Mouse (Mus musculus): Measurements from ENCODE around the gene Psmg3.

Psmg3 gene

GRCm38 (mm10) chr5:139826357-139827055 lies at the start of gene Psmg3, which contains the start of gene Gm26938:
Gene Psmg3, minus strand, starts transcription at chr5:139826885.
Gene Gm26938, minus strand, starts transcription at chr5:139826407.
- peak; percentile 87 for DNase-seq (ENCODE audit: low spot score)

GRCm38 (mm10) chr5:139871526-139871925 lies 44.8 kb upstream of the Psmg3 start:
- DNase-seq (ENCODE audit: low spot score) = no peak

- DNase-seq (ENCODE audit: low spot score) = no peak
Measured at GRCm38 (mm10) chr5:139870886-139871285, 44.2 kb upstream of the Psmg3 start.

- no peak for DNase-seq (ENCODE audit: low spot score)
Measured at GRCm38 (mm10) chr5:139862759-139863158, 36.1 kb upstream of the Psmg3 start.

GRCm38 (mm10) chr5:139860328-139861104 lies 33.8 kb upstream of the Psmg3 start:
- DNase-seq (ENCODE audit: low spot score) = no peak

- DNase-seq (ENCODE audit: low spot score) = no peak
Measured at GRCm38 (mm10) chr5:139849626-139850320, 23.1 kb upstream of the Psmg3 start.

- DNase-seq (ENCODE audit: low spot score) = no peak
Measured at GRCm38 (mm10) chr5:139839142-139839541, 12.5 kb upstream of the Psmg3 start.

- peak; percentile 33 for DNase-seq (ENCODE audit: low spot score)
Measured at GRCm38 (mm10) chr5:139838476-139838892, 11.8 kb upstream of the Psmg3 start.

- DNase-seq (ENCODE audit: low spot score) = no peak
Measured at GRCm38 (mm10) chr5:139835706-139836105, 9.0 kb upstream of the Psmg3 start.

- DNase-seq (ENCODE audit: low spot score) = no peak
Measured at GRCm38 (mm10) chr5:139832125-139832524, 5.4 kb upstream of the Psmg3 start.

GRCm38 (mm10) chr5:139830734-139831133 lies 4.0 kb upstream of the Psmg3 start:
- DNase-seq (ENCODE audit: low spot score) = no peak

- no peak for DNase-seq (ENCODE audit: low spot score)
Measured at GRCm38 (mm10) chr5:139829384-139829783, 2.7 kb upstream of the Psmg3 start.

GRCm38 (mm10) chr5:139827593-139827992 lies 908 bp upstream of the Psmg3 start:
- DNase-seq (ENCODE audit: low spot score) = no peak

GRCm38 (mm10) chr5:139825947-139826346 lies 738 bp downstream of the Psmg3 start:
- no peak for DNase-seq (ENCODE audit: low spot score)

GRCm38 (mm10) chr5:139824531-139824930 lies 2.2 kb downstream of the Psmg3 start:
- DNase-seq (ENCODE audit: low spot score) = no peak

GRCm38 (mm10) chr5:139821466-139822459 lies 4.9 kb downstream of the Psmg3 start:
- no peak for DNase-seq (ENCODE audit: low spot score)

GRCm38 (mm10) chr5:139819538-139820181 lies 7.0 kb downstream of the Psmg3 start, which contains the start of gene Tmem184a:
Gene Tmem184a, minus strand, starts transcription at chr5:139819917.
- DNase-seq (ENCODE audit: low spot score) = no peak

- no peak for DNase-seq (ENCODE audit: low spot score)
Measured at GRCm38 (mm10) chr5:139818801-139819200, 7.9 kb downstream of the Psmg3 start.

GRCm38 (mm10) chr5:139818056-139818455 lies 8.6 kb downstream of the Psmg3 start:
- no peak for DNase-seq (ENCODE audit: low spot score)

- DNase-seq (ENCODE audit: low spot score) = no peak
Measured at GRCm38 (mm10) chr5:139817292-139817691, 9.4 kb downstream of the Psmg3 start.

- no peak for DNase-seq (ENCODE audit: low spot score)
Measured at GRCm38 (mm10) chr5:139816445-139816844, 10.2 kb downstream of the Psmg3 start.
